Mouse (Mus musculus) kidney, adult 8-10 months (tissue): ENCODE data around the gene Ccdc3.

ENCODE experiments used
- DNase-seq, 2 experiments: peaks; one replicate each; pipeline ENCODE4 v3.0.0; 2022

Gene Ccdc3

GRCm38 (mm10) chr2:5161908-5162674 is 24.5 kb downstream of the Ccdc3 start:
- DNase-seq, result no peak

DNA sequence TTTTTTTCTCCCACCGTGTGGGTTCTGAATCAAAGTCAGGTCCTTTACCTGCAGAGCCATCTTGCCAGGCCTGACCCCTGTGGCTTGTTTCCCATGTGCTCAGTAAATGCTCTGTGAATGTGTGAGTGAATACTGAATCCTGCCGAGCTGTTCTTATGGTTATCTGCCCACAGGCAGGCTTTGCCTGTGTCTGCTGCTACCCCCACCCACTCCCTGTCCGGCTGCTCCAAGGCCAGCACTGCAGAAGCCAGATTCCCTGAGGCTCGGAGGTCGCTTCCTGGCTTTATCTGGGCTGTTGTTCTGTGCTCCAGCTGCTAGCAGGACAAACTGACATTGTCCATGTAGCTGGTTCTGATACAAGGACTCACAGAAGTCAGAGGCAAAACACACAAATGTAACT is 25.2 kb downstream of the Ccdc3 start:
- no peak for DNase-seq

GRCm38 (mm10) chr2:5165941-5166361 is 28.4 kb downstream of the Ccdc3 start:
- no peak for DNase-seq

- no peak for DNase-seq
Observed at GRCm38 (mm10) chr2:5166796-5167195, 29.2 kb downstream of the Ccdc3 start.

- DNase-seq, result no peak
Observed at GRCm38 (mm10) chr2:5170815-5171214, 33.2 kb downstream of the Ccdc3 start.

- no peak for DNase-seq
Observed at GRCm38 (mm10) chr2:5171301-5172000, 33.9 kb downstream of the Ccdc3 start.

DNA sequence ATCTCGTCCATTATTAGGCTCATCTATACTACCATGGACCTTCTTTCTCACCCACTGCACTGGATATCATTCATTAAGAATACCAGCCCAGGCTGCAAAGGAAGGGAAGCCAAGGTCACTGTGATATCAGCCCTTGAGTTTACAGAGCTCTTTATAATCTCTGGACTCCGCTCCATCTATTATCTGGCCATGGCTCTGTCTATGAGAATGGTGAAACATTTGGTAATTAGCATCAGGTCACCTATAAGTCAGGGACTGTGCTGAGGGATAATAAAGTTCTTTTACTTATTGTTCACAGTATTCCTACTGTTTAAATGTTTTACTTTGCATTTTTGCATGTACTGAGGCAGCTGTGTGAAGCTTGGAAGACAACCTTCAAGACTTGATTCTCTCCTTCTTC is 35.2 kb downstream of the Ccdc3 start:
- DNase-seq, result no peak

GRCm38 (mm10) chr2:5174716-5175115 is 37.1 kb downstream of the Ccdc3 start:
- no peak for DNase-seq

GRCm38 (mm10) chr2:5181462-5182443 is 44.2 kb downstream of the Ccdc3 start:
- no peak for DNase-seq

DNA sequence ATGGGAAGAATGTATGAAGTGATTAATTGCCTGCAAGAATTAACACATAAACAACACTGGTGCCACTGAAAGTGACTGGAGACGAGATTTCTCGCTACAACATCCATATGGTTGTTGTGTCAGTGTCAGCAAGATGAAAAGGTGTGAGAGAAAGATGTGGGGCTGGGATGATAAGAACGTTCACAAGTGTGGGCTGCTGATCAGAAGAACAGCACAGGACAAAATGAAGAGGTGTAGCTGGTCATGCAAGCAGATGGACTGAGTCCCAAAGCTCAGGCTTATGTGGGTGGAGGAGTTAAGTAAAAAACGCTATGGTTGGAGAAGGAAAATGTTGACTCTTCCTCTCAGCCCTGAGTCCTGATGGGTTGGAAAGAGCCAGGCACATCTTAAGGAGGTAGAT is 46.6 kb downstream of the Ccdc3 start:
- no peak for DNase-seq

GRCm38 (mm10) chr2:5185631-5186030 is 48.1 kb downstream of the Ccdc3 start:
- no peak for DNase-seq

DNA sequence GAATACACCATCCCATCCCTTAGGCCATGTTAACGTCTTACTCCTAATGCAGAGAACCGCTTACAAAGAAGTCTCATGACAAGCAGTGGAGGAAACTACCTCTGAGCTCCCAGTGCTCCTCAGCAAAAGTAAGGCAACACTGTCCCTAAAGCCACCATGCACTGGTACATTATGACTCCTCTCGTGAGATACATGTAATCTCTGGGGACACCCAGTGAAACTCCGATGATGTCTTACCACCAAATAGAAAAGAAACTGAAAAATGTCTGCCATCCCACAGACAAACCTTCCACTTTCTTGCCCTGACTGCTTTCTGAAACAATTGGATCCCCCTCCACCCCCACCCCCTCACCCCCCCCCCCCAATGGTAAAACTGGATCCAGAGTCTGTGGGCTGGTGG is 54.6 kb downstream of the Ccdc3 start:
- DNase-seq, result no peak

- no peak for DNase-seq
Observed at GRCm38 (mm10) chr2:5193071-5193470, 55.5 kb downstream of the Ccdc3 start.

- DNase-seq, result no peak
Observed at GRCm38 (mm10) chr2:5194701-5195215, 57.2 kb downstream of the Ccdc3 start.

- DNase-seq, result no peak
Observed at GRCm38 (mm10) chr2:5197486-5197885, 59.9 kb downstream of the Ccdc3 start.

DNA sequence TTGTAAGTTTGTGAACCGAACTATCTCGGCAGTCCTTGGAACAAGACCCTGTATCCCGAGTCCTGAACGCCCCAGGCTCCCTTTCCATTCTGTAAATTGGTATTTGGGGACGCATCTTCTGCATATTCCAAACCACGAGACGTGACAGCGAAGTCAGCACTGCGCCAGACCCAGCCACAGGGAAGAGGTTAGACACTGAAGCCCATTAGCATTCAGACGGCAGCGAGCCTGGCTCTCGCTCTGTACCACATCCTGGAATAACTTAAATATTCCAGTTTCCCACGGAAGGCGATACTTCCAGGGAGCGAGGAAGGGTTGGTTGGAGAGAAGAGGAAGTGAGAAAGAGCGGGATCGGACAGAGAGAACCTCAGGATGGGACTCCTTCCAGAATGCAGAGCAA is 61.7 kb downstream of the Ccdc3 start:
- no peak for DNase-seq

- DNase-seq, result no peak
Observed at GRCm38 (mm10) chr2:5200817-5201364, 63.3 kb downstream of the Ccdc3 start.

DNA sequence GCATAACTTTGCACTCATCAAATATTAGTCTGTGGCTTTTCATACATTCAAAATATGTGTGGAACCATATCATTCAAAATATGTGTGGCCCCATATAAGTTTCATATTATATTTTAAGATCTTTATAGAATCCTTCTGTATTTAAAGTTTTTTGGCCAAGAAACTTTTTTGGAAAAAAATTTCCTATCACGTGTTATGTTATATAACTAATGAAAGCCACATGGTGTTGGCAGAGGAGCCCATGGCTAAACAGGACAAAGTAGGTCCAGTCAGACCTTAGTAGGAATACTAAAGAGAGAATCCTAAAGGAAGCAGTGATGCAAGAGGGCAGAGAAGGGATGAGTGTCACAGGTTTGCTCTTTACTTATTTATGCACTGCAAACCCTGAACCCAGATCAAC is 65.6 kb downstream of the Ccdc3 start:
- no peak for DNase-seq

DNA sequence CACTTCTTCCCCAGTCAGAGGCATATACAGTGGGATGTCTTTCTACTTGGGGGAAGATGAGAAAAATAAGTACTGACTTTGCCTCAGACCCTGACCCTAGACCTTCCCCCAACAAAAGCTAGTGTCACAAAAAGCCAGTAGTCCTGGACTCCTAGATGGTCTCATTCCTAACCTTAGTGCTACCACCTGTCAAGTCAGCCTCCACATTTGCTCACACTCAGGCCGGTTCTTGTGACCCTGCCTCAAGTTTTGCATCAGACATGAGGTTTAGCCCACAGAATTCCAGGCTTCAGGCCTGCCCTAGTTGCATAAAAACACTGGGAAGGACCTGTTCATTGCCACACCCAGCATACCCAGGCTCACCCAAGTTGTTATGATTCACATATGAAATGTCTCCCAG is 67.4 kb downstream of the Ccdc3 start:
- DNase-seq, result no peak

DNA sequence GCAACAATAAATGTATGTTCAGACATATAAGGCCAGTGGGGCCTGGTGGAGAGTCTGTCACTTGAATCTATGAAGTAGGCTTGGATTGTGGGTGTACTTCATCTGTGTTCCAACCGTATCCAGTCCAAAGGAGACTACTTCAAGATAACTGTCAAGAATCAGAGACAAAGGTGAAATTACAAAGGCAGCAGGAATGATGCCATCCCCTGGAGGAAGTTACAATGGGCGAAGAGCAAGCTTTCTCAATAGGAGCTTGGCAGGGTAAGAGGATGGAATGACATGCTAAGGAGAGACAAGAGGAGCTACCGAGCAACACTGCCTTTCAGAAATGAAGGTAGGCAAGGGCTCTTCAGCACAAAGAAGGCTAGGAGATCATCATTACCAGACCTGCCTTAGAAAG is 69.1 kb downstream of the Ccdc3 start:
- DNase-seq, result no peak

DNA sequence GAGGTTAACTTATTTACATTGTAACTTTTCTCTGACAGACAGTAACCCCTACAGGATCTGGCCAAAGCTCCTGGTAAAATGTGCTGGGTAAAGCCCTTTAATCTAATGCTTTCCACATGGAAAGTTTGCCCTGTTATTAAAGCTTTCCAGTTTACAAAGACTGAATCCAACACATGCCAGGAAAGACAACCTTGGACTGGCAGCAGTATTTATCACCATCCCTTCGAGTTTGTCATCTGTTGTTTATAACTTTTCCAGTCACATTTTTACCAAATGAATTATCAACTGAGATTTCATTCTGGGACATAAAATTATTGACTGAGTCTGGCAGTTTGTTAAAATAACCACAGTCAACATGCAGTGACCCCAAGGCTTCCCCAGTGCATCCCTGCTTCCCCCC is 77.0 kb downstream of the Ccdc3 start:
- no peak for DNase-seq

DNA sequence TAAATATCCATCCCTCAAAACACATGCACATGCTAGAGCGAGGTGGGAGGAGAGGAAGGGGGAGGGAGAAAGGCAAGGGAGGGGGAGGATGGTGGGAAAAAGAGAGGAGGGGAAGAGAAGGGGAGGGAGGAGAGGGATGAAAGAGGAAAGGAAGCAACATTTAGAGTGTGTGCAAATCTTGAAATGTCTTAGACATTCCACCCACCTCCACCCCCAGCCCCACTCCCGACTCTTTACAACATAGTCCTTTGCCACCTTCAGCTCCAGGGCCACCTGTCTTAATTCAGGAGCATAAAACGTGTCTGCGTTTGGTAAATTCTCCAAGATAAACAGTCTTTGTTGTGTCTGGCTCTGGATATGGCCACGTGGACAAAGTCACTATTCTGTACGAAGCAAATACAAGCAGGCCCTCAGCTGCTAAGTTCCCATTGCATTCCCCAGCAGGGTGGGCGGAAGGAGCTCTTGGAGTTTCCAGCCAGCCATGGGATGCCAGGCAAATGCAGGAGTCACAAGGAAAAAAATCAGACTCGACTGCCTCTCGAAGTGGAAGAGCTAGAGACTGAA is 77.8 kb downstream of the Ccdc3 start:
- DNase-seq, result no peak
